Mouse (Mus musculus) kidney, postnatal 0 days (tissue): ENCODE results near the gene Vwa5b2. TPM values are rescaled to one million over a fixed set of nuclear protein-coding genes. Genes with fewer than 3 reads are reported as not detected.

Source experiments
- ATAC-seq: fragments of 200-750 bp; cut with Nextera tagmentation; replicated peaks from 2 replicates; pipeline ENCODE4 v1.8.0; 2017; ENCODE audit warnings: low read depth, moderate number of reproducible peaks, moderate TSS enrichment, moderate library complexity; ENCODE audit not compliant: low FRiP score
- DNase-seq: peaks from one replicate; pipeline ENCODE4 v3.0.0-alpha.2; 2016; ENCODE audit warnings: low spot score
- H3K27ac ChIP-seq: fragments of 300-500 bp; sonication (generic); 2 replicates; pipeline ENCODE4 v1.5.1; 2014; ENCODE audit warnings: mild to moderate bottlenecking
- H3K27me3 ChIP-seq: fragments of 300-500 bp; sonication (generic); 2 replicates; pipeline ENCODE4 v1.6.1; 2014; ENCODE audit warnings: low read length, mixed read lengths; ENCODE audit not compliant: insufficient read depth
- H3K36me3 ChIP-seq: fragments of 300-500 bp; sonication (generic); 2 replicates; pipeline ENCODE4 v1.6.1; 2014; ENCODE audit warnings: low read length, mixed read lengths; ENCODE audit not compliant: insufficient read depth
- H3K4me1 ChIP-seq: fragments of 300-500 bp; sonication (generic); replicated peaks from 2 replicates; pipeline ENCODE4 v1.6.1; 2014; ENCODE audit warnings: antibody characterized with exemption, low read length, mixed read lengths; ENCODE audit not compliant: insufficient read depth
- H3K4me2 ChIP-seq: fragments of 300-500 bp; sonication (generic); 2 replicates; pipeline ENCODE4 v1.6.1; 2014; ENCODE audit warnings: mild to moderate bottlenecking, low read length, moderate library complexity, mixed read lengths
- H3K4me3 ChIP-seq: fragments of 300-500 bp; sonication (generic); replicated peaks from 2 replicates; pipeline ENCODE4 v1.5.1; 2014; ENCODE audit warnings: low read depth, low read length
- H3K9ac ChIP-seq: fragments of 300-500 bp; sonication (generic); 2 replicates; pipeline ENCODE4 v1.6.1; 2014; ENCODE audit warnings: low read depth, low read length
- H3K9me3 ChIP-seq: fragments of 300-500 bp; sonication (generic); replicated peaks from 2 replicates; pipeline ENCODE4 v1.6.1; 2016; ENCODE audit warnings: low read length, inconsistent platforms, mixed read lengths
- CTCF ChIP-seq: IDR thresholded peaks from 2 replicates; pipeline ENCODE4 v1.5.1; 2016; ENCODE audit warnings: antibody characterized with exemption, low read depth, mild to moderate bottlenecking, moderate library complexity
- WGBS: fragments of 180-500 bp; shearing (Covaris S2); extraction: QIAGEN DNeasy Blood & Tissue Kit; methylation state at CpG from one replicate; pipeline ENCODE4 v1.1.7; 2014; 5-methylcytosine and 5-hydroxymethylcytosine counted together
- polyA plus RNA-seq: library from polyadenylated mRNA; unstranded; fragments of >200 nt; fragmentation: Nextera tagmentation; extraction: Ambion mirVana; gene quantifications from 2 replicates; pipeline ENCODE4 v1.2.1, GENCODE M21; 2015

Gene Vwa5b2
- polyA plus RNA-seq, 1 experiment from 2014 or later, result 0.43 TPM

- Histone ChIP-seq H3K4me2 (peak overlapping the region; percentile 91), H3K27ac (no peak overlapping the region), H3K27me3 (no peaks in the 10 kb centered on the region), H3K9ac (peak overlapping the region; percentile 84), H3K9me3 (no peaks in the 10 kb centered on the region), H3K36me3 (peaks cover 34% of the 10 kb centered on the region), H3K4me3 (peak overlapping the region; percentile 91), H3K4me1 (peaks cover 5% of the 10 kb centered on the region)
- no peak for TF ChIP-seq CTCF
- ATAC-seq, result no peak
- 38% methylated on average over 9 of the region's 9 CpGs for WGBS
- peak; percentile 3 for DNase-seq
These were observed 40.1 kb upstream of the Vwa5b2 start for GRCm38 (mm10) chr16:20549161-20549560.

- Histone ChIP-seq H3K27me3 (no peaks in the 10 kb centered on the region), H3K4me2 (no peak overlapping the region), H3K4me1 (peaks cover 5% of the 10 kb centered on the region), H3K27ac (no peak overlapping the region), H3K4me3 (no peak overlapping the region), H3K9ac (no peak overlapping the region), H3K36me3 (peaks cover 28% of the 10 kb centered on the region), H3K9me3 (no peaks in the 10 kb centered on the region)
- ATAC-seq, result no peak
- 95% methylated on average over 5 of the region's 5 CpGs for WGBS
- TF ChIP-seq CTCF, result no peak
- DNase-seq, result no peak
These were observed 37.6 kb upstream of the Vwa5b2 start for GRCm38 (mm10) chr16:20551691-20552090.

GRCm38 (mm10) chr16:20552594-20552993 is 36.7 kb upstream of the Vwa5b2 start:
- no peak for TF ChIP-seq CTCF
- Histone ChIP-seq H3K36me3 (peaks cover 28% of the 10 kb centered on the region), H3K27ac (no peak overlapping the region), H3K4me1 (peaks cover 5% of the 10 kb centered on the region), H3K9ac (no peak overlapping the region), H3K9me3 (no peaks in the 10 kb centered on the region), H3K4me2 (no peak overlapping the region), H3K4me3 (no peak overlapping the region), H3K27me3 (no peaks in the 10 kb centered on the region)
- ATAC-seq (no peak), DNase-seq (no peak)
- 91% methylated on average over 1 of the region's 1 CpGs for WGBS

GRCm38 (mm10) chr16:20555000-20555399 is 34.3 kb upstream of the Vwa5b2 start:
- no peak for TF ChIP-seq CTCF
- Histone ChIP-seq H3K27me3 (no peaks in the 10 kb centered on the region), H3K4me1 (no peaks in the 10 kb centered on the region), H3K9me3 (no peaks in the 10 kb centered on the region), H3K4me2 (no peak overlapping the region), H3K4me3 (no peak overlapping the region), H3K9ac (no peak overlapping the region), H3K27ac (no peak overlapping the region), H3K36me3 (peaks cover 47% of the 10 kb centered on the region)
- no peak for DNase-seq
- WGBS, result 94% methylated on average over 6 of the region's 6 CpGs
- ATAC-seq, result no peak

- H3K4me1 ChIP-seq, result no peaks in the 10 kb centered on the region
- no peak for DNase-seq
- H3K36me3 ChIP-seq, result peaks cover 56% of the 10 kb centered on the region
- no peaks in the 10 kb centered on the region for H3K9me3 ChIP-seq
- no peak overlapping the region for H3K4me3 ChIP-seq
- 64% methylated on average over 7 of the region's 7 CpGs for WGBS
- ATAC-seq, result no peak
- H3K4me2 ChIP-seq, result no peak overlapping the region
- H3K9ac ChIP-seq, result no peak overlapping the region
- no peak for TF ChIP-seq CTCF
- no peaks in the 10 kb centered on the region for H3K27me3 ChIP-seq
- no peak overlapping the region for H3K27ac ChIP-seq
These were observed 31.9 kb upstream of the Vwa5b2 start for GRCm38 (mm10) chr16:20557381-20557780.

- no peaks in the 10 kb centered on the region for H3K4me1 ChIP-seq
- no peak overlapping the region for H3K27ac ChIP-seq
- no peaks in the 10 kb centered on the region for H3K27me3 ChIP-seq
- H3K4me2 ChIP-seq, result no peak overlapping the region
- no peak overlapping the region for H3K9ac ChIP-seq
- H3K9me3 ChIP-seq, result no peaks in the 10 kb centered on the region
- DNase-seq, result no peak
- no peak overlapping the region for H3K4me3 ChIP-seq
- 67% methylated on average over 1 of the region's 1 CpGs for WGBS
- ATAC-seq, result no peak
- peaks cover 21% of the 10 kb centered on the region for H3K36me3 ChIP-seq
- no peak for TF ChIP-seq CTCF
These were observed 24.2 kb upstream of the Vwa5b2 start for GRCm38 (mm10) chr16:20565075-20565474.
